Mouse (Mus musculus) adrenal gland, postnatal 4 days (tissue): ENCODE measurements around the gene Gbp9. TPM values are rescaled to one million over a fixed set of nuclear protein-coding genes. Genes with fewer than 3 reads are reported as not detected.
"Not testable (repeated sequence)": the region's sequence is repeated elsewhere in the genome, so short reads cannot be mapped to it uniquely, and the experiment has no call there.

ENCODE experiments used
- DNase-seq, 2 experiments: peaks; one replicate each; pipeline ENCODE4 v3.0.0; 2021 to 2022; ENCODE audit warnings: low spot score in 2 of 2, mixed read lengths in 2 of 2
- total RNA-seq, 2 experiments: library from RNA; stranded (reverse); gene quantifications; 2 replicates each; pipeline ENCODE4 v1.2.3; 2021

Gene Gbp9
- total RNA-seq, 2 experiments from 2014 or later, result 9.5 to 10.7 TPM

- not testable (repeated sequence) for DNase-seq
Observed at GRCm38 (mm10) chr5:105062403-105062802, 76.9 kb downstream of the Gbp9 start.

DNA sequence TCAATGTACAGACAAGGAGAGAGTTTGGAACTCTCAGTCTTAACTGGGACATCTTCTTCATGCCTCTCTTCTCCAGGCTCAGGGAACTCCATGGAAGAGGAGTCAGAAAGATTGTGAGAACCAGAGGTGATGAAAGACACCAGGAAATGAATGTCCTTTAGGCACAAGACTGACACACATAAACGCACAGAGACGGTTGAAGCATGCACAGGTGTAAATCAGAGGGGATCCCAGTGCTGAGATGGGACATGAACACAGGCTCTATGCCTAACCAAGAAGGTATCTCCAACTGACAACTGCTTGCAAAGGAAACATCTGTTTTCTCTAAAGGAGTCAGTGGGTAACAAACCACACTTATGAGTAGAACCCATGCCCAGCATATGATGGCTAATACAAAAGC is 79.1 kb downstream of the Gbp9 start:
- DNase-seq, result no peak

GRCm38 (mm10) chr5:105055279-105055678 is 84.1 kb downstream of the Gbp9 start:
- DNase-seq, result no peak

GRCm38 (mm10) chr5:105053471-105054169 is 85.7 kb downstream of the Gbp9 start:
- DNase-seq, result not testable (repeated sequence)

DNA sequence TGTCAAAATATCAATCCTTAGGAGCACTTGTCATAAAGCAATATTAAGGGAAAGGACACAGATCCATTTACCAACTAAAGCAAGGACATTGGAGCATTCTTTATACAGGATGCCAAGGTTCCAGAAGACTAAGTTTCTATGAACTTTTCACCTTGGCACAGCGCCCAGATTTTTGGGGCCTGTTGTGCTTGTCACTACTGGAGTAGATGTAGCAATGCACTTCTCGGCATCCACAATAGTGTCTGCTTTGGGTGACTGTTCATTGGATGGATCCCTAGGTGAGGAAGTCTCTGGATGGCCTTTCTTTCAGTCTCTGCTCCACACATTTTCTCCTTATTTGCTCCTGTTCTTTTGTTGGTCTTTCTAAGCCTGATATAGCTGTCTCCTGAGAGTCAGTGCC is 107.0 kb downstream of the Gbp9 start:
- peak; percentile 11 to 13 for DNase-seq

Other genes with a start within 250 kb of the Gbp9 start
- gene Abcg3, start 156.8 kb downstream of the Gbp9 start, total RNA-seq, result 1 to 10 TPM in 1 of 2 experiments, under 1 TPM in 1; 0.84 to 1.1 TPM
- gene Gbp8, start within 50 bp of the Gbp9 start, total RNA-seq, result under 1 TPM; 0.54 to 0.87 TPM
- 1 to 10 TPM; 6.0 to 6.8 TPM for gene Gbp4, start within 50 bp of the Gbp9 start, total RNA-seq
- gene Gbp10, start 100.0 kb upstream of the Gbp9 start, total RNA-seq, result under 1 TPM in 1 of 2 experiments, not detected in 1; 0.17 TPM
- under 1 TPM; 0.20 to 0.37 TPM for gene Gm43302, start 154.2 kb upstream of the Gbp9 start, total RNA-seq
- 1 to 10 TPM; 4.5 to 7.0 TPM for gene Gbp6, start 154.2 kb upstream of the Gbp9 start, total RNA-seq